Mouse (Mus musculus): ENCODE results near the gene Ccdc59. TPM values are rescaled to one million over a fixed set of nuclear protein-coding genes. Genes with fewer than 3 reads are reported as not detected.

The Ccdc59 gene
- polyA plus RNA-seq (2014; fragmentation: Illumina TruSeq; extraction: RNeasy Lipid Tissue Mini Kit (QIAGEN cat#74804); ENCODE audit: low replicate concordance), result 63.4 TPM

GRCm38 (mm10) chr10:105840928-105841888, at the start of gene Ccdc59, which contains the start of gene Mettl25:
Gene Ccdc59 (plus strand): TSS chr10:105841067.
Gene Mettl25 (minus strand): TSS chr10:105841380.

Other genes with a start within 250 kb of the Ccdc59 start
- gene Mettl25, start 313 bp downstream of the Ccdc59 start, polyA plus RNA-seq (2014; fragmentation: Illumina TruSeq; extraction: RNeasy Lipid Tissue Mini Kit (QIAGEN cat#74804); ENCODE audit: low replicate concordance), result 4.8 TPM

All from small intestine, adult 10 weeks (tissue).